Mouse (Mus musculus) CH12.LX (cell line): ENCODE data around the gene U2af1l4. TPM values are rescaled to one million over a fixed set of nuclear protein-coding genes. Genes with fewer than 3 reads are reported as not detected.

ENCODE experiments used
- DNase-seq: peaks from one replicate; pipeline ENCODE4 v3.0.0-alpha.2; 2013; ENCODE audit errors: extremely low read depth
- H3K27ac ChIP-seq: 2 replicates; pipeline ENCODE4 v1.5.1; 2012; ENCODE audit warnings: low read depth, mild to moderate bottlenecking, control low read depth, moderate library complexity; ENCODE audit not compliant: insufficient read depth
- H3K27me3 ChIP-seq: replicated peaks from 2 replicates; pipeline ENCODE3; 2012; ENCODE audit warnings: inconsistent platforms
- H3K36me3 ChIP-seq, 2 experiments: replicated peaks in 1 of 2; 2 replicates each; pipeline versions ENCODE3 to v1.6.1; 2012; ENCODE audit warnings: inconsistent platforms in 1 of 2, low read length in 1 of 2, mild to moderate bottlenecking in 1 of 2, mixed read lengths in 1 of 2, moderate library complexity in 1 of 2; ENCODE audit not compliant: control insufficient read depth in 1 of 2, insufficient read depth in 1 of 2
- H3K4me1 ChIP-seq, 2 experiments: 2 replicates each; pipeline ENCODE4 v1.6.1; 2012; ENCODE audit warnings: inconsistent platforms in 1 of 2, moderate library complexity in 1 of 2; ENCODE audit not compliant: insufficient read depth in 2 of 2, control insufficient read depth in 1 of 2
- H3K4me2 ChIP-seq: 2 replicates; pipeline ENCODE4 v1.6.1; 2012; ENCODE audit warnings: low read depth, mild to moderate bottlenecking, control low read depth; ENCODE audit not compliant: poor library complexity, insufficient read depth, severe bottlenecking
- H3K4me3 ChIP-seq, 3 experiments: fragments of 150-350 bp in 1 of 3; sonication (generic) in 1 of 3; replicated peaks in 1 of 3; 2 replicates each; pipeline versions ENCODE3 to v1.5.1; 2011 to 2012; ENCODE audit warnings: low read depth in 2 of 3, low read length in 2 of 3, mild to moderate bottlenecking in 2 of 3, moderate library complexity in 2 of 3, control low read depth in 1 of 3, improper control_type of control experiment in 1 of 3, inconsistent platforms in 1 of 3, mixed read lengths in 1 of 3; ENCODE audit not compliant: poor library complexity in 1 of 3
- H3K79me2 ChIP-seq: replicated peaks from 2 replicates; pipeline ENCODE4 v1.6.1; 2012; ENCODE audit warnings: mild to moderate bottlenecking, moderate library complexity; ENCODE audit not compliant: control insufficient read depth, poor library complexity, insufficient read depth, severe bottlenecking; ENCODE audit errors: extremely low read depth
- H3K9ac ChIP-seq: 2 replicates; pipeline ENCODE4 v1.6.1; 2012; ENCODE audit warnings: low read depth, mild to moderate bottlenecking, control low read depth, moderate library complexity; ENCODE audit not compliant: insufficient read depth
- H3K9me3 ChIP-seq: replicated peaks from 2 replicates; pipeline ENCODE3; 2012; ENCODE audit warnings: low read length, inconsistent platforms, mixed read lengths
- CTCF ChIP-seq, 2 experiments: IDR thresholded peaks in 1 of 2; conservative IDR thresholded peaks in 1 of 2; 2 replicates each; pipeline ENCODE4 v1.5.1; 2011 to 2012; ENCODE audit warnings: low read depth in 2 of 2, low read length in 2 of 2, improper control_type of control experiment in 1 of 2, inconsistent platforms in 1 of 2, mild to moderate bottlenecking in 1 of 2, moderate library complexity in 1 of 2
- E2F4 ChIP-seq: IDR thresholded peaks from 2 replicates; pipeline ENCODE4 v1.6.1; 2011; ENCODE audit warnings: low read depth, low read length, improper control_type of control experiment; ENCODE audit not compliant: insufficient replicate concordance
- EP300 ChIP-seq: IDR thresholded peaks from 2 replicates; pipeline ENCODE4 v1.6.1; 2011; ENCODE audit warnings: low read length, improper control_type of control experiment
- ETS1 ChIP-seq: conservative IDR thresholded peaks from 2 replicates; pipeline ENCODE4 v1.6.1; 2012; ENCODE audit warnings: low read depth, mild to moderate bottlenecking, inconsistent platforms, low read length, improper control_type of control experiment, moderate library complexity
- GABPA ChIP-seq: IDR thresholded peaks from 2 replicates; pipeline ENCODE4 v1.6.1; 2012; ENCODE audit warnings: low read depth, low read length, improper control_type of control experiment, inconsistent platforms; ENCODE audit not compliant: insufficient replicate concordance
- HCFC1 ChIP-seq: IDR thresholded peaks from 2 replicates; pipeline ENCODE4 v1.6.1; 2012; ENCODE audit warnings: low read depth, mild to moderate bottlenecking, inconsistent platforms, low read length, improper control_type of control experiment
- IRF4 ChIP-seq: IDR thresholded peaks from 2 replicates; pipeline ENCODE4 v1.6.1; 2014; ENCODE audit warnings: low read depth, mild to moderate bottlenecking, inconsistent platforms, low read length, improper control_type of control experiment
- JUN ChIP-seq: IDR thresholded peaks from 2 replicates; pipeline ENCODE4 v1.6.1; 2011; ENCODE audit warnings: low read depth, mild to moderate bottlenecking, low read length, improper control_type of control experiment, moderate library complexity; ENCODE audit not compliant: insufficient read depth
- JUND ChIP-seq: conservative IDR thresholded peaks from 2 replicates; pipeline ENCODE4 v1.6.1; 2011; ENCODE audit warnings: low read depth, low read length, improper control_type of control experiment
- KAT2A ChIP-seq: IDR thresholded peaks from 2 replicates; pipeline ENCODE4 v1.6.1; 2012; ENCODE audit warnings: low read length, improper control_type of control experiment, inconsistent platforms; ENCODE audit not compliant: insufficient replicate concordance
- MAX ChIP-seq: IDR thresholded peaks from 2 replicates; pipeline ENCODE4 v1.6.1; 2011; ENCODE audit warnings: low read length, improper control_type of control experiment
- NELFE ChIP-seq: IDR thresholded peaks from 2 replicates; pipeline ENCODE4 v1.6.1; 2011; ENCODE audit warnings: low read depth, low read length, improper control_type of control experiment
- NRF1 ChIP-seq: IDR thresholded peaks from 2 replicates; pipeline ENCODE4 v1.6.1; 2014; ENCODE audit warnings: low read depth, mild to moderate bottlenecking, inconsistent platforms, low read length, improper control_type of control experiment, moderate library complexity
- POLR2A ChIP-seq: IDR thresholded peaks from 2 replicates; pipeline ENCODE4 v1.6.1; 2011; ENCODE audit warnings: low read depth, mild to moderate bottlenecking, improper control_type of control experiment, low read length
- RAD21 ChIP-seq: IDR thresholded peaks from 2 replicates; pipeline ENCODE4 v1.6.1; 2011; ENCODE audit warnings: low read depth, mild to moderate bottlenecking, low read length, improper control_type of control experiment, moderate library complexity
- SIN3A ChIP-seq: IDR thresholded peaks from 2 replicates; pipeline ENCODE4 v1.6.1; 2012; ENCODE audit warnings: low read length, improper control_type of control experiment, inconsistent platforms
- SMC3 ChIP-seq: IDR thresholded peaks from 2 replicates; pipeline ENCODE4 v1.6.1; 2011; ENCODE audit warnings: low read depth, low read length, improper control_type of control experiment
- TBP ChIP-seq: conservative IDR thresholded peaks from 2 replicates; pipeline ENCODE4 v1.6.1; 2011; ENCODE audit warnings: low read depth, low read length, improper control_type of control experiment
- TCF12 ChIP-seq: IDR thresholded peaks from 2 replicates; pipeline ENCODE4 v1.6.1; 2014; ENCODE audit warnings: low read depth, mild to moderate bottlenecking, inconsistent platforms, low read length, improper control_type of control experiment
- UBTF ChIP-seq: IDR thresholded peaks from 2 replicates; pipeline ENCODE4 v1.6.1; 2012; ENCODE audit warnings: low read depth, mild to moderate bottlenecking, inconsistent platforms, low read length, improper control_type of control experiment, moderate library complexity
- USF2 ChIP-seq: conservative IDR thresholded peaks from 2 replicates; pipeline ENCODE4 v1.6.1; 2011; ENCODE audit warnings: low read depth, low read length, improper control_type of control experiment
- ZC3H11A ChIP-seq: IDR thresholded peaks from 2 replicates; pipeline ENCODE4 v1.6.1; 2012; ENCODE audit warnings: low read depth, mild to moderate bottlenecking, inconsistent platforms, low read length, improper control_type of control experiment
- ZNF384 ChIP-seq: IDR thresholded peaks from 2 replicates; pipeline ENCODE4 v1.6.1; 2012; ENCODE audit warnings: low read depth, low read length, improper control_type of control experiment, inconsistent platforms
- dilution Hi-C: fragments of 300-500 bp; cut with MboI; formaldehyde crosslinking; loops from 2 replicates; pipeline ENCODE4 v1.14.3; 2020; ENCODE audit warnings: low sequenced_read_pairs; ENCODE audit not compliant: extremely low pct_unique_long_range_greater_than_20kb, extremely low pct_ligation_motif_present
- in situ Hi-C: fragments of 300-500 bp; cut with MboI; formaldehyde crosslinking; loops from 3 replicates; pipeline ENCODE4 v1.14.3; 2019; ENCODE audit warnings: low sequenced_read_pairs, low pct_ligation_motif_present, low pct_unique_long_range_greater_than_20kb, mixed read lengths
- polyA plus RNA-seq: library from polyadenylated mRNA; unstranded; fragments of >175 nt; gene quantifications from 2 replicates; pipeline ENCODE4 v1.2.1, GENCODE M21; 2012; ENCODE audit warnings: low read depth; ENCODE audit not compliant: insufficient read length
- total RNA-seq, 2 experiments: library from RNA; depleted of rRNA; stranded (reverse); fragments of 300-350 nt in 1 of 2; fragments of >200 nt in 1 of 2; gene quantifications; 2 replicates each; pipeline ENCODE4 v1.2.3; 2012 to 2014

The U2af1l4 gene
- total and polyA plus RNA-seq, 3 experiments = 51.5 to 60.8 (median 56.7) TPM

DNA sequence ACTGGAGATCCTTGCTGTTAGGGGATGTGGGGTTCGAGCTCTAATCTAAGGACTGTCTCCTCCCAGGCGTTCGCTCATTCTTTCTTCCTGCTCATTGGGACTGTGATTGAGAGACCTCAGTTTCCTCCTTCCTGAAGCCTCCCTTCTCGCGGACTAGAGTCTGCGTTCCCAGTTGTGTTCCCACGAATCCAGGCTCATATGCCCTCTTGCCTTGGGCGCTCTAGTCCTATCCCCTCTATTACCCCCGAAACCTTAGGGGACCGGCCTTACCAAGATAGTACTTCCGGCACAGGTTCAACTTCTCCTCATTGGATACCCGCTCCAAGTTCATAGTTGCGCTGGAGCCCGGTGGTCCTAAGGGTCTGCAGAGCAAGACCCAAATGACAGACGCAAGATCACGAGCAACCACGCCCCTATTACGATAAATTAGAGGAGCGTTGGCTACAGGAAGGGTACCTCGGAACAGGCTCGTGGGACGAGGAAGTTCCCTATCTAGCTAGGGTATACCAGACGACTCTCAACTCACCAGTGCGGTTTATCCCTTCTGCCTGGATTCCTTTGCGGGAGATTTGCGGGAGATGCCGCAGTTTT is 480 bp upstream of the U2af1l4 start:
- peaks cover 9 to 35% of the 10 kb centered on the region in 2 experiments; a peak in 3 of 4 replicates for H3K4me1 ChIP-seq
- TF ChIP-seq MAX = no peak
- TF ChIP-seq ZNF384 = no peak
- TF ChIP-seq EP300 = no peak
- no peak for TF ChIP-seq NELFE
- no peak for TF ChIP-seq ZC3H11A
- no peak for TF ChIP-seq GABPA
- no peak for TF ChIP-seq SIN3A
- TF ChIP-seq KAT2A = no peak
- no peak for TF ChIP-seq RAD21
- no peak for TF ChIP-seq E2F4
- no peak for TF ChIP-seq UBTF
- no peak for TF ChIP-seq USF2
- no peak for TF ChIP-seq NRF1
- no peaks in the 10 kb centered on the region for H3K9me3 ChIP-seq
- no peaks in the 10 kb centered on the region for H3K27me3 ChIP-seq
- peak overlapping the region; percentile 65 for H3K27ac ChIP-seq
- no peak for DNase-seq
- in situ Hi-C loops (no loop called here), dilution Hi-C loops (no loop called here)
- peak overlapping the region; percentile 93 for H3K9ac ChIP-seq
- peak overlapping the region; percentile 82 to 96 (median 85) for H3K4me3 ChIP-seq
- H3K4me2 ChIP-seq = peak overlapping the region; percentile 77; the same call in 1 of the 2 replicates
- peaks cover 25% of the 10 kb centered on the region for H3K79me2 ChIP-seq
- peaks cover 24 to 47% of the 10 kb centered on the region in 2 experiments for H3K36me3 ChIP-seq

DNA sequence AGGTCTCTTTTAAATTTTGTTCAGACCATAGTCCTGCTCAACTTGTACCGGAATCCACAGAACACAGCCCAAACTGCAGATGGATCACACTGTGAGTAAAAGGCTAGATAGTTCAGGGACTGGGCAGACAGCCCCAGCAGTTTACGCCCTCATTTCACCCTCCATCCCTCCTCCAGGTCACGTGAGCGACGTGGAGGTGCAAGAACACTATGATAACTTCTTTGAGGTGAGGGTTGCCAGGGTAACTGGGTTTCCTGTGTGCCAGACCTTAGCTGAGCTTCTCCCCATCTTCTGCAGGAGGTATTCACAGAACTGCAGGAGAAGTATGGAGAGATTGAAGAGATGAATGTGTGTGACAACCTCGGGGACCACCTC is 792 bp downstream of the U2af1l4 start:
- Histone ChIP-seq H3K4me1 (peaks cover 7 to 22% of the 10 kb centered on the region in 2 experiments; a peak in 3 of 4 replicates), H3K79me2 (peaks cover 16% of the 10 kb centered on the region), H3K36me3 (peaks cover 34 to 53% of the 10 kb centered on the region in 2 experiments), H3K27ac (no peak overlapping the region), H3K9me3 (no peaks in the 10 kb centered on the region), H3K27me3 (no peaks in the 10 kb centered on the region), H3K9ac (peak overlapping the region; percentile 45; the same call in 1 of the 2 replicates), H3K4me2 (peak overlapping the region; percentile 71), H3K4me3 (peak overlapping the region; percentile 85 to 100 (median 90))
- no peak for DNase-seq
- dilution Hi-C loops (no loop called here), in situ Hi-C loops (no loop called here)
- TF ChIP-seq TCF12 (no peak), RAD21 (no peak), ETS1 (no peak), HCFC1 (no peak), ZNF384 (no peak), JUN (no peak), NELFE (no peak), JUND (no peak), SMC3 (no peak), IRF4 (no peak), POLR2A (no peak), UBTF (no peak), CTCF (conservative IDR thresholded peaks at IDR 0.05 in 1 of 2, IDR thresholded peaks at IDR 0.05 in 1 of 2; ENCODE audit: low read depth in 2 of 2, low read length in 2 of 2) (no peak), NRF1 (no peak), TBP (no peak), USF2 (no peak)
